Mouse (Mus musculus) central nervous system, embryonic 18 days (tissue): Measurements from ENCODE around the gene Kcnk13. TPM values are rescaled to one million over a fixed set of nuclear protein-coding genes. Genes with fewer than 3 reads are reported as not detected.

ENCODE experiments used
- polyA plus RNA-seq: library from polyadenylated mRNA; depleted of rRNA; stranded (reverse); fragments of >200 nt; gene quantifications from 2 replicates; pipeline ENCODE4 v1.2.3, GENCODE M21; 2012; rRNA removed

The Kcnk13 gene
- 1.3 and 1.4 TPM in 2 replicates for polyA plus RNA-seq

GRCm38 (mm10) chr12:99964301-99965202 is at the start of gene Kcnk13:
Gene Kcnk13 (plus strand): TSS chr12:99964499.

GRCm38 (mm10) chr12:100109986-100110696 is 145.8 kb downstream of the Kcnk13 start, which contains the start of gene Psmc1:
Gene Psmc1 (plus strand): TSS chr12:100110154.

Other genes starting within 250 kb of the Kcnk13 start
- gene Efcab11, start 80.1 kb upstream of the Kcnk13 start, polyA plus RNA-seq: 2.5 and 2.8 TPM in 2 replicates
- gene Tdp1, start 80.0 kb upstream of the Kcnk13 start, polyA plus RNA-seq: 41.6 and 46.5 TPM in 2 replicates
- 137 and 146 TPM in 2 replicates for gene Psmc1, start 145.7 kb downstream of the Kcnk13 start, polyA plus RNA-seq
- gene Nrde2, start 195.2 kb downstream of the Kcnk13 start, polyA plus RNA-seq: 14.3 and 15.5 TPM in 2 replicates
- 638 and 643 TPM in 2 replicates for gene Calm1, start 234.9 kb downstream of the Kcnk13 start, polyA plus RNA-seq